Mouse (Mus musculus): ENCODE results near the gene Lnx1. TPM values are rescaled to one million over a fixed set of nuclear protein-coding genes. Genes with fewer than 3 reads are reported as not detected.

The Lnx1 gene
- polyA plus RNA-seq, 1 experiment from 2014 or later, result 5.0 TPM

DNA sequence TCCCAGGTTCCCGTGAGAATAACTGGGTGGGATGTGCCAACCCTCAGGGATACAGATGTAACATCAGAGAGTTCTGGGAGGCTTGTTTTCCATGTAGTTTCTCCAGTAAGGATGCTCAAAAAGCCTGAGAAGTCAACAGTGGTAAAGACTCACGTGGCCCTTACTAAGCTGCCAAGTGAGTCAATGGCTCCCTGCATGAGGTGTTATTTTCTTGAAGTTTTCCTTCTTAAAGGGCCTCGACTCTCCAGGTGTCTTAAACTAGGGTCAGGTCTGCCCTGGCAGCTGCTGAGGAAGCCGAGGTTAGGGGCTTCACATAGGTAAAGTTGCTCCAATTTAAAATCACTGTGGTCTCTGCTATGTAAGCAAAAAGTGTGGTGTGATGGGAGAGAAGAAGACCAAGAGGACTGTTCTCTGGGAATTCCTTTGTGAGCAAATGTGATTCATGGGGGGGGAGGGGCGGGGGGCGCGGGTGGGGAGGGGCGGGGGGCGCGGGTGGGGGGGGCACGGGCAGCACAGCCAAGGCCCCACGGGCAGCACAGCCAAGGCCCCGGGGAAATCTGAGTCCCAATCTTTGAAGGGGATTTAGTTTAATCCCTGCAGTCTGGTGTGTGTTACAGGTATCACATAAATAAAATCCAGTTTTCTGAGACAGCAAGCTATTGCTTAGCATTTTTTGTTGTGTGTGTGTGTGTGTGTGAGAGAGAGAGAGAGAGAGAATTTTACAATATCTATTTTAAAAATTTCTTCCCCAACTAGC is 84.7 kb downstream of the Lnx1 start:
- Histone ChIP-seq H3K27ac (ENCODE audit: low read depth, low read length) (no peak overlapping the region), H3K4me3 (ENCODE audit: low read depth, low read length) (no peak overlapping the region), H3K9ac (ENCODE audit: low read depth, low read length) (no peak overlapping the region), H3K27me3 (replicated peaks; ENCODE audit: control insufficient read depth, insufficient read depth, low read length) (0 out of 2 replicates have a peak, but pooled peaks cover 4% of the 10 kb centered on the region), H3K4me2 (replicated peaks; ENCODE audit: low read depth) (no peak overlapping the region), H3K9me3 (ENCODE audit: control insufficient read depth) (no peaks in the 10 kb centered on the region), H3K4me1 (replicated peaks; ENCODE audit: control insufficient read depth, insufficient read depth, low read length) (no peaks in the 10 kb centered on the region), H3K36me3 (ENCODE audit: control insufficient read depth, insufficient read depth) (no peaks in the 10 kb centered on the region)
- no peak for TF ChIP-seq CTCF (IDR thresholded peaks at IDR 0.05; ENCODE audit: low read depth)
- ATAC-seq, result no peak
- 62% methylated on average over 13 of the region's 13 CpGs for WGBS

DNA sequence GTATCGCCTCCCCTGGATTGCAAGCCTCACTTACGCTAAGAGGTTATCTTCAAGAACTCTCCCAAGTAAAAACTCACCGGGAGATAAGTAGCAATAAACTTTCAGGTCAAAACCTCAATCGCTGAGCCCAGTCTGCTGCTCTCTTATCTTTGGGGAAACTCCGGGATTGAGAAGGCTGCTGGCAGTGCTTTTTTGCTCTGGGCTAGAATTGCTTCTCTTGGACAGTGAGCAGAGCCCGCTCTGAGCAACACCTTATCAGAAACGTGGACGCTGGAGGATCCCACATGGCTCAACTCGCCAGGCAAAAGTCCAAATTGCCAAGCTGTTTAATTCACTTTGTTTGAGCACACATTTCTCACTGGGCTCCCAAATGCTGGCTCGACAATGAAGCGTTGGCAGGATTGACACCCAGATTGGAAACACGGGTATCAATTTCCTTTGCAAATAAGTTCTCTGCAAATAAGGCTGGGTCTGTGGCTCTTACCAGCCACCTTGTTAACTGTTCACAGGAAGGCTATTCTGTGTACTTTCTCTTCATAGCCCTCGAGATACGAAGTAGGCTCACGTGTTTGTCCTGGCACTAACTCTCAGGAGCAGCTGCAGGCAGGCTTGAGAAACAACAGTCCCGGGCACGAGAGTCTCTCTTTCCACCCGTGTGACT is 89.1 kb downstream of the Lnx1 start:
- Histone ChIP-seq H3K27me3 (replicated peaks; ENCODE audit: control insufficient read depth, insufficient read depth, low read length) (0 out of 2 replicates have a peak, but pooled peaks cover 4% of the 10 kb centered on the region), H3K4me3 (ENCODE audit: low read depth, low read length) (no peak overlapping the region), H3K36me3 (ENCODE audit: control insufficient read depth, insufficient read depth) (no peaks in the 10 kb centered on the region), H3K9me3 (ENCODE audit: control insufficient read depth) (no peaks in the 10 kb centered on the region), H3K27ac (ENCODE audit: low read depth, low read length) (no peak overlapping the region), H3K9ac (ENCODE audit: low read depth, low read length) (no peak overlapping the region), H3K4me2 (replicated peaks; ENCODE audit: low read depth) (peak overlapping the region; percentile 22), H3K4me1 (replicated peaks; ENCODE audit: control insufficient read depth, insufficient read depth, low read length) (no peaks in the 10 kb centered on the region)
- TF ChIP-seq CTCF (IDR thresholded peaks at IDR 0.05; ENCODE audit: low read depth), result no peak
- 20% methylated on average over 18 of the region's 18 CpGs for WGBS
- peak; percentile 58 for ATAC-seq

GRCm38 (mm10) chr5:74612713-74613112 is 90.0 kb downstream of the Lnx1 start:
- H3K4me3 ChIP-seq (ENCODE audit: low read depth, low read length), result no peak overlapping the region
- no peak overlapping the region for H3K9ac ChIP-seq (ENCODE audit: low read depth, low read length)
- H3K27ac ChIP-seq (ENCODE audit: low read depth, low read length), result no peak overlapping the region
- H3K36me3 ChIP-seq (ENCODE audit: control insufficient read depth, insufficient read depth), result no peaks in the 10 kb centered on the region
- H3K4me2 ChIP-seq (replicated peaks; ENCODE audit: low read depth), result no peak overlapping the region
- H3K27me3 ChIP-seq (replicated peaks; ENCODE audit: control insufficient read depth, insufficient read depth, low read length), result 0 out of 2 replicates have a peak, but pooled peaks cover 4% of the 10 kb centered on the region
- no peak for TF ChIP-seq CTCF (IDR thresholded peaks at IDR 0.05; ENCODE audit: low read depth)
- ATAC-seq, result no peak
- no peaks in the 10 kb centered on the region for H3K9me3 ChIP-seq (ENCODE audit: control insufficient read depth)
- 79% methylated on average over 5 of the region's 5 CpGs for WGBS
- no peaks in the 10 kb centered on the region for H3K4me1 ChIP-seq (replicated peaks; ENCODE audit: control insufficient read depth, insufficient read depth, low read length)

- Histone ChIP-seq H3K4me1 (replicated peaks; ENCODE audit: control insufficient read depth, insufficient read depth, low read length) (no peaks in the 10 kb centered on the region), H3K4me3 (ENCODE audit: low read depth, low read length) (no peak overlapping the region), H3K4me2 (replicated peaks; ENCODE audit: low read depth) (no peak overlapping the region), H3K9me3 (ENCODE audit: control insufficient read depth) (no peaks in the 10 kb centered on the region), H3K36me3 (ENCODE audit: control insufficient read depth, insufficient read depth) (no peaks in the 10 kb centered on the region; the same call in 1 of the 2 replicates), H3K27me3 (replicated peaks; ENCODE audit: control insufficient read depth, insufficient read depth, low read length) (0 out of 2 replicates have a peak, but pooled peaks cover 4% of the 10 kb centered on the region), H3K27ac (ENCODE audit: low read depth, low read length) (no peak overlapping the region), H3K9ac (ENCODE audit: low read depth, low read length) (no peak overlapping the region)
- no peak for TF ChIP-seq CTCF (IDR thresholded peaks at IDR 0.05; ENCODE audit: low read depth)
- WGBS, result 64% methylated on average over 10 of the region's 10 CpGs
- ATAC-seq, result peak; percentile 55
Measured at GRCm38 (mm10) chr5:74610511-74610910, 92.2 kb downstream of the Lnx1 start.

GRCm38 (mm10) chr5:74606213-74606612 is 96.5 kb downstream of the Lnx1 start:
- no peak overlapping the region for H3K4me2 ChIP-seq (replicated peaks; ENCODE audit: low read depth)
- H3K4me3 ChIP-seq (ENCODE audit: low read depth, low read length), result no peak overlapping the region
- H3K9me3 ChIP-seq (ENCODE audit: control insufficient read depth), result no peaks in the 10 kb centered on the region
- no peak overlapping the region for H3K9ac ChIP-seq (ENCODE audit: low read depth, low read length)
- H3K27ac ChIP-seq (ENCODE audit: low read depth, low read length), result no peak overlapping the region
- no peak for TF ChIP-seq CTCF (IDR thresholded peaks at IDR 0.05; ENCODE audit: low read depth)
- no peaks in the 10 kb centered on the region; the same call in 1 of the 2 replicates for H3K36me3 ChIP-seq (ENCODE audit: control insufficient read depth, insufficient read depth)
- WGBS, result 89% methylated on average over 8 of the region's 8 CpGs
- no peak for ATAC-seq
- H3K4me1 ChIP-seq (replicated peaks; ENCODE audit: control insufficient read depth, insufficient read depth, low read length), result no peaks in the 10 kb centered on the region
- no peaks in the 10 kb centered on the region for H3K27me3 ChIP-seq (replicated peaks; ENCODE audit: control insufficient read depth, insufficient read depth, low read length)

DNA sequence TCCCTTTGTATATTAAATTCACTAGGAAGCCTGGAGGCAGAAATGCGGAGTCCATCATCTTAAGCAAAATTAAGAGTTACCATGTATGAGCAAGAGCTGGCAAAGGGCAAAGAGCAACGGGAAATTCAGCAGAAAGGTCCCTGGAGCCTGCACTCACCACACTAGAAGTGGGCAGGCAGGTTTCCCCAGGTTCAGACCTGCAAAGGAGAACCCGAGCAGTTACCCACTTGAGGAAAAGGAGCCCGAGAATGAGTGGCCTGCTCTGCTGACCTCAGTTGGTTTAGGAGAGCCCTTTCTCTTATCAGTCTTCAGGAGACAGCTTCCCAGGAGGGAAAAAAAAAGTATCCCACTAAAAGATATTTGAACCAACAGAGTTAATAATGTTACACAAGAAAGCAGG is 99.4 kb downstream of the Lnx1 start:
- no peak for ATAC-seq
- 61% methylated on average over 4 of the region's 4 CpGs for WGBS
- H3K4me3 ChIP-seq (ENCODE audit: low read depth, low read length), result no peak overlapping the region
- H3K9ac ChIP-seq (ENCODE audit: low read depth, low read length), result no peak overlapping the region
- no peaks in the 10 kb centered on the region for H3K4me1 ChIP-seq (replicated peaks; ENCODE audit: control insufficient read depth, insufficient read depth, low read length)
- H3K27me3 ChIP-seq (replicated peaks; ENCODE audit: control insufficient read depth, insufficient read depth, low read length), result no peaks in the 10 kb centered on the region
- peaks cover 7% of the 10 kb centered on the region; the same call in 1 of the 2 replicates for H3K36me3 ChIP-seq (ENCODE audit: control insufficient read depth, insufficient read depth)
- no peak for TF ChIP-seq CTCF (IDR thresholded peaks at IDR 0.05; ENCODE audit: low read depth)
- no peaks in the 10 kb centered on the region for H3K9me3 ChIP-seq (ENCODE audit: control insufficient read depth)
- no peak overlapping the region for H3K4me2 ChIP-seq (replicated peaks; ENCODE audit: low read depth)
- no peak overlapping the region for H3K27ac ChIP-seq (ENCODE audit: low read depth, low read length)
